Mouse (Mus musculus): ENCODE results near the gene Nptx1. TPM values are rescaled to one million over a fixed set of nuclear protein-coding genes. Genes with fewer than 3 reads are reported as not detected.

Nptx1 gene
- polyA plus RNA-seq, 1 experiment from 2014 or later, result 28.3 TPM

Other genes starting within 250 kb of the Nptx1 start
- 241 and 279 TPM in 2 replicates for gene Eif4a3, start 247.7 kb downstream of the Nptx1 start, polyA plus RNA-seq (2015; fragmentation: Nextera tagmentation; extraction: Ambion mirVana)
- 0.33 and 0.69 TPM in 2 replicates for gene Card14, start 240.0 kb downstream of the Nptx1 start, polyA plus RNA-seq (2015; fragmentation: Nextera tagmentation; extraction: Ambion mirVana)
- 4.7 and 5.6 TPM in 2 replicates for gene Sgsh, start 192.2 kb downstream of the Nptx1 start, polyA plus RNA-seq (2015; fragmentation: Nextera tagmentation; extraction: Ambion mirVana)
- gene Slc26a11, start 192.2 kb downstream of the Nptx1 start, polyA plus RNA-seq (2015; fragmentation: Nextera tagmentation; extraction: Ambion mirVana), result 5.8 and 7.3 TPM in 2 replicates
- gene Rnf213, start 154.7 kb downstream of the Nptx1 start, polyA plus RNA-seq (2015; fragmentation: Nextera tagmentation; extraction: Ambion mirVana), result 1.1 and 3.9 TPM in 2 replicates
- 15.1 and 15.8 TPM in 2 replicates for gene Endov, start 56.4 kb downstream of the Nptx1 start, polyA plus RNA-seq (2015; fragmentation: Nextera tagmentation; extraction: Ambion mirVana)
- 10.4 and 11.7 TPM in 2 replicates for gene Rptor, start 55.2 kb upstream of the Nptx1 start, polyA plus RNA-seq (2015; fragmentation: Nextera tagmentation; extraction: Ambion mirVana)

Measured in neural tube, embryonic 15.5 days (tissue).